Mouse (Mus musculus) heart, embryonic 14.5 days (tissue): ENCODE results near the gene Tagap1. TPM values are rescaled to one million over a fixed set of nuclear protein-coding genes. Genes with fewer than 3 reads are reported as not detected.
A peak's percentile ranks its signal among the peaks of the same experiment; 100 is the strongest.
"Not testable (repeated sequence)": the region's sequence is repeated elsewhere in the genome, so short reads cannot be mapped to it uniquely, and the experiment has no call there.

Source experiments
- ATAC-seq: fragments of 200-750 bp; cut with Nextera tagmentation; 2 replicates; pipeline ENCODE4 v1.8.0; 2017; ENCODE audit warnings: low read depth, moderate TSS enrichment; ENCODE audit not compliant: insufficient number of reproducible peaks, insufficient read depth, low FRiP score
- H3K27ac ChIP-seq, 2 experiments: fragments of 200-500 bp in 1 of 2; fragments of 300-500 bp in 1 of 2; sonication (generic) in 1 of 2; replicated peaks in 1 of 2; 2 replicates each; pipeline ENCODE4 v1.5.1; 2012 to 2014; ENCODE audit warnings: low read depth in 2 of 2, low read length in 2 of 2, control low read depth in 1 of 2, mild to moderate bottlenecking in 1 of 2, mixed read lengths in 1 of 2; ENCODE audit not compliant: control insufficient read depth in 1 of 2, insufficient read depth in 1 of 2
- H3K27me3 ChIP-seq: fragments of 300-500 bp; sonication (generic); 2 replicates; pipeline ENCODE4 v1.6.1; 2014; ENCODE audit warnings: mild to moderate bottlenecking, low read length, control low read depth; ENCODE audit not compliant: control insufficient read depth, insufficient read depth
- H3K36me3 ChIP-seq: fragments of 300-500 bp; sonication (generic); 2 replicates; pipeline ENCODE4 v1.6.1; 2014; ENCODE audit warnings: mild to moderate bottlenecking, control low read depth, low read length, mixed read lengths; ENCODE audit not compliant: control insufficient read depth, insufficient read depth
- H3K4me1 ChIP-seq, 2 experiments: fragments of 200-500 bp in 1 of 2; fragments of 300-500 bp in 1 of 2; sonication (generic) in 1 of 2; 2 replicates each; pipeline ENCODE4 v1.6.1; 2012 to 2014; ENCODE audit warnings: low read length in 2 of 2, control low read depth in 1 of 2, mixed read lengths in 1 of 2; ENCODE audit not compliant: control insufficient read depth in 2 of 2, insufficient read depth in 2 of 2
- H3K4me2 ChIP-seq: fragments of 300-500 bp; sonication (generic); 2 replicates; pipeline ENCODE4 v1.6.1; 2014; ENCODE audit warnings: mild to moderate bottlenecking, low read length
- H3K4me3 ChIP-seq, 2 experiments: fragments of 200-500 bp in 1 of 2; fragments of 300-500 bp in 1 of 2; sonication (generic) in 1 of 2; 2 replicates each; pipeline ENCODE4 v1.5.1; 2012 to 2014; ENCODE audit warnings: low read length in 2 of 2, mild to moderate bottlenecking in 2 of 2, control low read depth in 1 of 2, low read depth in 1 of 2, moderate library complexity in 1 of 2; ENCODE audit not compliant: control insufficient read depth in 1 of 2, insufficient read depth in 1 of 2
- H3K9ac ChIP-seq: fragments of 300-500 bp; sonication (generic); 2 replicates; pipeline ENCODE4 v1.6.1; 2014; ENCODE audit warnings: mild to moderate bottlenecking, low read length
- H3K9me3 ChIP-seq: fragments of 300-500 bp; sonication (generic); 2 replicates; pipeline ENCODE4 v1.6.1; 2016; ENCODE audit warnings: low read length, control low read depth; ENCODE audit not compliant: control insufficient read depth
- WGBS: fragments of 180-500 bp; shearing (Covaris S2); extraction: QIAGEN DNeasy Blood & Tissue Kit; methylation state at CpG from one replicate; pipeline ENCODE4 v1.1.7; 2014; 5-methylcytosine and 5-hydroxymethylcytosine counted together
- polyA plus RNA-seq: library from polyadenylated mRNA; unstranded; fragments of >200 nt; fragmentation: Nextera tagmentation; extraction: Ambion mirVana; gene quantifications from 2 replicates; pipeline ENCODE4 v1.2.1, GENCODE M21; 2014

The Tagap1 gene
- polyA plus RNA-seq, 1 experiment from 2014 or later = 36.1 TPM

DNA sequence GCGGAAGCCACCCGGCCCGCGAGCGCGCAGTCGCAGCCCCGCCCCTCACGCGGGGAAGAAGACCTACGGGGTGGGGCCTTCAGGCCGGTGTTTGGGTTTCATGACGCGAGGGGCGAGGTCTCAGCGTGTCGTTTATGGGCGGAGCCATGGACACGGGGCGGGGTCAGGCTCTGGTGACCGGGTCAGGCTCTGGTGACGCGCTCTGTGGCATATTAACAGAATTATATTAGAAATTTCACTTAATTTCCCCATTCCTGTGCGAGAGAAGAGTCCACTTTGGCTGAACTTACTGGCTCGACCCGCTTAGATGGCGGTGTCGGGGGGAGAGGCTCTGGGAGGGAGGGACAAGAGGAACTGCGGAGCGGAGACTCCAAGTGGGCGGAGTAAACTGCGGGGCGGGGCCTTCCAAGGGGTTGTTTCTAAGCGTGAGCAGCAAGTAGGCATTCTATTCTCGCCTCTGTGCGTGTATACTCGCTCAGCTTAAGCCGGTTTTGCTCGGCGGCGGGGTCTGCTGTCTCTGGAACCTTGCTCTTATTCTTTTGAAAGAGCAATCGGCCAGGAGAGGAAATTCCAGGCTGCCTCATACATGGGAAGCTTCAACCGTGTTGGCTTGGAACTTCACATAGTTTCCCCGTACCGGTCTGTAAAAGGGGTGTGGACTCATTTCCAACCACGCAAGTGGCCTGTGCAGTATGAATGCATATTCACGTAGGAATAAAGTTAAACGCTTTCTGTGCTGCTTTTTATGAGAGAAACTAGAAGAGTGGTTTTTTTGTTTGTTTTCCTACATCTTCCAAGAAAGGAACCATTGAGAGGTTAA, 435 bp upstream of the Tagap1 start:
- H3K27ac ChIP-seq = not testable (repeated sequence)
- peak; percentile 98 for ATAC-seq

DNA sequence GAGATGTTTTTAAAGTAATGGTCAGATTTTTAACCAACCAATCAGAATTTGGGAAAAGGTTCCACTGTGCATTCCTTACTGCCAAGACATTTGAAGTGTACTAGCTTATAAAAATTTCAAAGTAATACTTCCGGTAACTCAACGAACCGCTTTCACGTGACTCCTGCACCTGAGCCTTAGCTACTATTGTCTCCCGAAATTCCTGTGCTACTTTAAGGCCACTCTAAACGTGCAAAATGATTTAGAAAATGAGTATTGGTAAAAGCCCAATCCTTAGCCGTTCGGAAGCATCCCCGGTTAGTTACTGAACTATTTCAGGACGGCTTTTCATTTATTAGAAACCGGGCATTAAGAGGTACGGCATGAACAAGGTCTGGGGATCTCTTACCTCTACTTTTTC, 607 bp downstream of the Tagap1 start:
- not testable (repeated sequence) for H3K4me1 ChIP-seq, H3K36me3 ChIP-seq, ATAC-seq, H3K9me3 ChIP-seq, H3K27me3 ChIP-seq
- WGBS = under 1% methylated on average over 12 of the region's 12 CpGs
- H3K9ac ChIP-seq = peak overlapping the region; percentile 71
- H3K27ac ChIP-seq = 0 out of 4 replicates have a peak overlapping the region, but pooled peaks of 1 of the 2 experiments have one; percentile 47
- H3K4me2 ChIP-seq = peak overlapping the region; percentile 51
- peak overlapping the region; percentile 46 to 59; a peak in 3 of 4 replicates for H3K4me3 ChIP-seq

More for the DNA sequence above, 435 bp upstream of the Tagap1 start:
- peak overlapping the region; percentile 40 to 46 for H3K4me3 ChIP-seq
- H3K27me3 ChIP-seq, H3K4me1 ChIP-seq, H3K9ac ChIP-seq, H3K9me3 ChIP-seq, H3K36me3 ChIP-seq: not testable (repeated sequence)
- 3% methylated on average over 15 of the region's 48 CpGs for WGBS
- H3K4me2 ChIP-seq = peak overlapping the region; percentile 52

DNA sequence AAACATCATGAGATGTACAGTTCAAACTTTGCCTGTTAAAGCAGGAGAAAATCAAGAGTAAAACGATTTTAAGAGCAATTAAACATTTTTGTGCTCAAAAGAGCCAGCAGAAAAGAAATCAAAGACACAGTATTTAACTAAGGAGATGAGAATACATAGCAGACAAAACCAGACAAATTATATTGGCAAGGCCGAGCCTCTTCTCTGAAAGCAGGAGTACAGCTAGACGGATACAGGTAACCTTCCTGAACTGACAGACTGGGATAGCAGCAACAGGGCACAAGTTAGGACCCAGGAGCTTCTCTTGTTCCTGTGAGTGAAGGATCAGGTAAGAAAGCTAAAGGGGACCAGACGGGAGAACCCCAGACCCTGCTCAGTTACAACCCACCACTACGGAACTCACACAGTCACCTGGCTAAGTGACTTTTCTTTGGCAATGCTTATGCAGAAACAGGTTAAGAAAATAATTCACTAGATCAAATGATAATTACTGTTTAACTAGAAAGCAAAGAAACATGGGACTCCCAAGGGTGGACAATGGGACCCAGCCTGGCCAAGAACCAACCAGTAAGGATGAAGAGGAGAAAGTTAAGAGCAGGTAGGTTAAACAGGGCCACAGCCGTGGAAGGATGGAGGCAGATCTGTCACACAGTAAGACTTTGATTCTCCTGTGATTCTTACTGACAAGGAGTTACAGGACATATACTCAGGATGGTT, 1.3 kb downstream of the Tagap1 start:
- H3K4me1 ChIP-seq, ATAC-seq, H3K27ac ChIP-seq, H3K27me3 ChIP-seq, H3K9ac ChIP-seq, H3K36me3 ChIP-seq, H3K9me3 ChIP-seq: not testable (repeated sequence)
- Histone ChIP-seq H3K4me2 (peak overlapping the region; percentile 51), H3K4me3 (peak overlapping the region; percentile 16 to 46; a peak in 3 of 4 replicates)
- 78% methylated on average over 3 of the region's 6 CpGs for WGBS

DNA sequence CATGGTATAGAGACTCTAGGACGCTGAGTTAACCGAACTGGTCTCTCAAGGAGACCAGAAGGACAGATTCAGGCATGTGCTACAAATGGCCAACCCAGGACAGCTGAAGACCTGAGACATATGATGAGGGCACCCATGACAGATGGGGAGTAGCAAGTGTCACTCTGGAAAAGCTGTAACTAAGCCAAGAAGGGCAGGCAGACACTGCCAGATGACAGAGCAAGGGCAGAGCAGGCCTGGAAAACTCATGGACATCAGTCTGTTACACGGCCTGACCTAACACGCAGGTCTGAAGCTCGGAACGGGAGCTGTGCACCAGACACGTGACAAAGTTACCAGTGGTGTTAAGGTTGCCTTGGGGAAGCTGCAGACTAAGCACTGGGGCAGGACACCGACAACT, 2.1 kb downstream of the Tagap1 start:
- not testable (repeated sequence) for H3K4me2 ChIP-seq, H3K4me1 ChIP-seq, H3K27me3 ChIP-seq, H3K9me3 ChIP-seq, H3K9ac ChIP-seq, H3K27ac ChIP-seq, H3K36me3 ChIP-seq, H3K4me3 ChIP-seq, ATAC-seq
- WGBS = 80% methylated on average over 5 of the region's 8 CpGs

DNA sequence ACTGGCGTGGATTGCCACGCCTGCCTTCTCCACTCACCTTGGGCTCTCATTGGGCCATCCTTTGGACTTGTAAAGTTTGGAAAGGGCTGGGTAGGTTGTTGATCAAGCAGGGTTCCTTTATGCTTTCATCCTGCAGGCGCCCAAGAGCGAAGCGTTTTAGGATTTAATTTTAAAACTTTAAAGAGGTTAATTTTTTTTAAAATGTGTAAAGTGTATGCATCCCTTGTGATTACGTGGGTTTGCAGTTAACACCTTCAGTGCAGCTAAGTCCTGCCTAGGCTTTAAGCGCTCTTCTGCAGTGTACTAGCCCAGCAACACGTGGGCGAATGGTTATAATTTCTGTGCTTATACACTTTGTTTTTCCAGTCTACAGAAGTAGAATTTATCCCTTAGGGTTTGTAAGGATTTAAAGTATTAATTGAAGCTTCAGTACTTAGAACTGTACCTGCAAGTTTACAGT, 12.2 kb downstream of the Tagap1 start:
- WGBS = 10% methylated on average over 9 of the region's 9 CpGs
- Histone ChIP-seq H3K4me2 (peak overlapping the region; percentile 68), H3K9ac (peak overlapping the region; percentile 70), H3K4me3 (peak overlapping the region; percentile 58 to 73), H3K27ac (peak overlapping the region; percentile 88 to 90)
- not testable (repeated sequence) for H3K27me3 ChIP-seq, ATAC-seq, H3K9me3 ChIP-seq, H3K36me3 ChIP-seq, H3K4me1 ChIP-seq

DNA sequence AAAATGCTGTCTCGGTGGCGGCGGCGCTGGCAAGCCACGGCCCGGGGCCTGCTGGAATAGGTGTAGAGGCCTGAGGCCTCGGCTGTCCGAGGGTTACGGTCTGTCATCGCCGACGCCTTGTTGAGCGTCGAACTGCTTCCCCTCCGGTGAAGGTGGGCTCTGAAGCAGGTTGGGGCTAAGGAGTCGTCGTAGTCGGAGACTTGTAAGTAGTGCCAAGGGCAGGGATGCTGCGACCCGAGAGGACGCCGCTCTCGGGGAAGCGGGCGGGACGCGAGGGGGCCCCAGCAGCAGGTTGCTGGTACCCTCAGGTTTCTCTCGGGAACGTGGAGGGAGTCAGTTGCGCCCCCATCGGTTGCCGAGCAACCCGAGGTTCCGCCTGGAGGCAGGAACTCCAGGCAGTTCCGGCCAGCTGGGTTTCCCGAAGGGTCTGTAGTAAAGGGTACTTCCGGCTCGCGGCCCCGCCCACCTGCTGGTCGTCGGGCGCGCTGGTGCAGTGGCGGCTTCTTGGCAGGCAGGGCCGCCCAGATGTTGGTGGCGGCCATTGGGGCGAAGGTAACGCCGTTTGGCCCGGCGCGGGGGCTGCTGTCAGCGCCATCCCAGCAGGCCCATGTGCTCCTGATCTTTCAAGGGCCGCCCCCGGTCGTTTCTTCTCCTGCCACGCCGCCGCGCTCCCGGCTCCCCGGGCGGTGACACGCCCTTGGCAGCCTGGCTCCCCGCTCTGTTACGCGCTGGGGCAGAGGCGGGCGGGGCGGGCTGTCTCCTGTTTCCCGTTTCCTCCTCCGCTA, 12.8 kb downstream of the Tagap1 start, which contains the start of gene Rsph3b:
Gene Rsph3b (minus strand): TSS at position 699 of the 785 bp plus-strand sequence.
- under 1% methylated on average over 67 of the region's 73 CpGs for WGBS
- not testable (repeated sequence) for H3K36me3 ChIP-seq, H3K4me1 ChIP-seq, H3K9me3 ChIP-seq, H3K27me3 ChIP-seq
- peak within 1 kb of the TSS; percentile 88 to 90 for H3K27ac ChIP-seq
- peak; percentile 96 for ATAC-seq
- H3K4me2 ChIP-seq = peak within 1 kb of the TSS; percentile 68
- H3K4me3 ChIP-seq = peak within 1 kb of the TSS; percentile 58 to 73
- peak within 1 kb of the TSS; percentile 70 for H3K9ac ChIP-seq

DNA sequence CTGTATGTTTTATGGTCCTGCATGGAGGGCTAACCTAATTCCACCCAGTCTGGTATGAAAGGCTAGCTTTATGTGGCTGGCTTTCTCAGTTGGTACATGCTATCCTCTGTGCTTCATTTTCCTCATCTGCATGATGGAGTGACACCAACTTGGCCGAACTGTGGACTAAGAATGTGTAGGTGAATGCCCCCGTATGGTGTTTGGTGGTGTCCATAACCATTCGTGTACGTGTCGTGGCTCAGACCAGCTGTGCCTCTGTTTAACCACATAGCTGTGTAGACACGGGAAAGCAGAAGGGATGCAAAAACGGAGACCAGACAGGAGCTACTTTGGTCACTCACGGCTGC, 13.3 kb downstream of the Tagap1 start:
- not testable (repeated sequence) for H3K9me3 ChIP-seq, ATAC-seq, H3K36me3 ChIP-seq, H3K4me1 ChIP-seq, H3K27me3 ChIP-seq, H3K27ac ChIP-seq
- Histone ChIP-seq H3K4me3 (peak overlapping the region; percentile 58 to 73), H3K9ac (peak overlapping the region; percentile 70; the same call in 1 of the 2 replicates), H3K4me2 (peak overlapping the region; percentile 68)
- no CpG with 5 or more reads among the region's 8 CpGs for WGBS
